Mouse (Mus musculus): ENCODE measurements at regions not wholly inside any gene's neighbourhood (a gene's known extent, or its start where the extent isn't known, plus 50 kb on each side); places are given as distances from the start of the nearest gene placed in this dataset.

- 49% methylated on average over 3 of the region's 3 CpGs for WGBS
- no peak overlapping the region for H3K4me3 ChIP-seq
- no peak overlapping the region for H3K9ac ChIP-seq
- H3K4me2 ChIP-seq (replicated peaks): no peak overlapping the region
- no peak for ATAC-seq (ENCODE audit: low FRiP score, low read depth)
- peaks cover 7% of the 10 kb centered on the region; the same call in 1 of the 2 replicates for H3K4me1 ChIP-seq
- no peaks in the 10 kb centered on the region for H3K36me3 ChIP-seq
- peaks cover 3% of the 10 kb centered on the region; the same call in 1 of the 2 replicates for H3K27me3 ChIP-seq
- no peaks in the 10 kb centered on the region for H3K9me3 ChIP-seq
- no peak overlapping the region for H3K27ac ChIP-seq
Observed at GRCm38 (mm10) chr1:91742914-91743313, 58.3 kb upstream of the Twist2 start.

- H3K9me3 ChIP-seq: no peaks in the 10 kb centered on the region
Observed at GRCm38 (mm10) chr1:91744076-91744475, 57.2 kb upstream of the Twist2 start.

GRCm38 (mm10) chr1:91744701-91745100 is 56.6 kb upstream of the Twist2 start:
- no peak overlapping the region for H3K4me3 ChIP-seq

More at GRCm38 (mm10) chr1:91744076-91744475, 57.2 kb upstream of the Twist2 start:
- no peak for ATAC-seq (ENCODE audit: low FRiP score, low read depth)
- H3K4me2 ChIP-seq (replicated peaks): no peak overlapping the region
- peaks cover 3% of the 10 kb centered on the region; the same call in 1 of the 2 replicates for H3K27me3 ChIP-seq
- 96% methylated on average over 3 of the region's 3 CpGs for WGBS
- H3K36me3 ChIP-seq: no peaks in the 10 kb centered on the region
- no peak overlapping the region for H3K27ac ChIP-seq
- no peaks in the 10 kb centered on the region for H3K4me1 ChIP-seq
- H3K4me3 ChIP-seq: no peak overlapping the region
- H3K9ac ChIP-seq: no peak overlapping the region

GRCm38 (mm10) chr1:91747583-91747982 is 53.7 kb upstream of the Twist2 start:
- Histone ChIP-seq H3K36me3 (no peaks in the 10 kb centered on the region), H3K4me1 (no peaks in the 10 kb centered on the region), H3K27me3 (peaks cover 3% of the 10 kb centered on the region; the same call in 1 of the 2 replicates), H3K9ac (no peak overlapping the region), H3K9me3 (no peaks in the 10 kb centered on the region), H3K27ac (no peak overlapping the region), H3K4me2 (replicated peaks) (no peak overlapping the region), H3K4me3 (no peak overlapping the region)
- ATAC-seq (ENCODE audit: low FRiP score, low read depth): no peak
- 22% methylated on average over 11 of the region's 11 CpGs for whole genome bisulfite sequencing

More at GRCm38 (mm10) chr1:91744701-91745100, 56.6 kb upstream of the Twist2 start:
- no peak for ATAC-seq (ENCODE audit: low FRiP score, low read depth)
- Histone ChIP-seq H3K36me3 (no peaks in the 10 kb centered on the region), H3K27ac (no peak overlapping the region), H3K9me3 (no peaks in the 10 kb centered on the region), H3K27me3 (peaks cover 3% of the 10 kb centered on the region; the same call in 1 of the 2 replicates), H3K4me2 (replicated peaks) (no peak overlapping the region), H3K4me1 (no peaks in the 10 kb centered on the region), H3K9ac (no peak overlapping the region)
- WGBS: 89% methylated on average over 5 of the region's 5 CpGs

Measured in limb, embryonic 13.5 days (tissue).